Mouse (Mus musculus) E14TG2a.4 (cell line): ENCODE measurements around the gene Pcdh19.

ENCODE experiments used
- CTCF ChIP-seq: conservative IDR thresholded peaks from 2 replicates; pipeline ENCODE4 v1.5.1; 2014; ENCODE audit warnings: low read length
- POU5F1 ChIP-seq: IDR thresholded peaks from 2 replicates; pipeline ENCODE4 v1.6.1; 2014; ENCODE audit warnings: low read length, borderline replicate concordance

DNA sequence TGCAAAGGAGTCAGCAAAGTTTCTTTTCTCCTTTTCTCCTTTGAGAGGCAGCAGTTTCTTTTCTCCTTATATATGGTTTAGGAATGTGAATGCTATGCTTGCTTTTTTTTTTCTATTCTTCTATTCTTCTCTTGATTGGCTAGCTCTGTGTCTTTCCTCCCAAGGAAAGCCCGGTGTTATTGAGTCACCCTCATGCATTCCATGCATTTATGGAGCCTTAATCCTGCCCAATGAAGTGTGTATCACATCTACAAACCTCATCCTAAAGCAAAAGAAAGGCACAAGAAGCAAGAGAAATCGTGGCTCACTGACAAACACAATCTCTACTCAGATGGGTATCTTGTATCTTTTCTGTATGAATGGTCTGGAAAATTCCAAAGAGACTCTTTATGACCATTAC is 41.0 kb downstream of the Pcdh19 start:
- TF ChIP-seq CTCF (no peak), POU5F1 (no peak)
